Mouse (Mus musculus) heart, postnatal 0 days (tissue): Measurements from ENCODE around the gene Isca1.

Experiments used
- CTCF ChIP-seq: IDR thresholded peaks from 2 replicates; pipeline ENCODE4 v1.5.1; 2016; ENCODE audit warnings: antibody characterized with exemption, control low read depth, low read depth
- EP300 ChIP-seq: IDR thresholded peaks from 2 replicates; pipeline ENCODE4 v1.6.1; 2016; ENCODE audit warnings: antibody characterized with exemption, low read depth

GRCm38 (mm10) chr13:59745462-59745861, 24.1 kb downstream of the Isca1 start:
- TF ChIP-seq CTCF (no peak), EP300 (no peak)
